Mouse (Mus musculus) mesoderm, embryonic 11.5 days (tissue): ENCODE data around the gene Pdcd1lg2.
A peak's percentile ranks its signal among the peaks of the same experiment; 100 is the strongest.

Experiments
- DNase-seq: peaks from one replicate; pipeline ENCODE4 v3.0.0-alpha.2; 2012; ENCODE audit warnings: low read depth, low spot score

Pdcd1lg2 gene

GRCm38 (mm10) chr19:29469686-29470254 lies 59.1 kb downstream of the Pdcd1lg2 start:
- no peak for DNase-seq

GRCm38 (mm10) chr19:29470652-29471051 lies 59.9 kb downstream of the Pdcd1lg2 start:
- DNase-seq, result peak; percentile 44

GRCm38 (mm10) chr19:29472424-29472823 lies 61.7 kb downstream of the Pdcd1lg2 start:
- no peak for DNase-seq

- DNase-seq, result no peak
Measured at GRCm38 (mm10) chr19:29472946-29473345, 62.2 kb downstream of the Pdcd1lg2 start.

GRCm38 (mm10) chr19:29474803-29475202 lies 64.1 kb downstream of the Pdcd1lg2 start:
- no peak for DNase-seq

GRCm38 (mm10) chr19:29475210-29475620 lies 64.5 kb downstream of the Pdcd1lg2 start:
- no peak for DNase-seq

GRCm38 (mm10) chr19:29478598-29478997 lies 67.9 kb downstream of the Pdcd1lg2 start:
- no peak for DNase-seq

- no peak for DNase-seq
Measured at GRCm38 (mm10) chr19:29481578-29481977, 70.9 kb downstream of the Pdcd1lg2 start.

- no peak for DNase-seq
Measured at GRCm38 (mm10) chr19:29482148-29482547, 71.4 kb downstream of the Pdcd1lg2 start.

GRCm38 (mm10) chr19:29482637-29483036 lies 71.9 kb downstream of the Pdcd1lg2 start:
- DNase-seq, result no peak

GRCm38 (mm10) chr19:29483386-29483785 lies 72.7 kb downstream of the Pdcd1lg2 start:
- DNase-seq, result no peak

GRCm38 (mm10) chr19:29484537-29484936 lies 73.8 kb downstream of the Pdcd1lg2 start:
- DNase-seq, result no peak

GRCm38 (mm10) chr19:29485257-29485948 lies 74.7 kb downstream of the Pdcd1lg2 start:
- no peak for DNase-seq

GRCm38 (mm10) chr19:29486545-29487206 lies 76.0 kb downstream of the Pdcd1lg2 start:
- no peak for DNase-seq

GRCm38 (mm10) chr19:29487326-29488072 lies 76.8 kb downstream of the Pdcd1lg2 start:
- no peak for DNase-seq

- no peak for DNase-seq
Measured at GRCm38 (mm10) chr19:29488073-29488390, 77.3 kb downstream of the Pdcd1lg2 start.

- DNase-seq, result no peak
Measured at GRCm38 (mm10) chr19:29488420-29488819, 77.7 kb downstream of the Pdcd1lg2 start.

- DNase-seq, result no peak
Measured at GRCm38 (mm10) chr19:29489785-29490284, 79.1 kb downstream of the Pdcd1lg2 start.

- no peak for DNase-seq
Measured at GRCm38 (mm10) chr19:29491467-29491866, 80.7 kb downstream of the Pdcd1lg2 start.

- DNase-seq, result no peak
Measured at GRCm38 (mm10) chr19:29494454-29494853, 83.7 kb downstream of the Pdcd1lg2 start.

GRCm38 (mm10) chr19:29496001-29496597 lies 85.4 kb downstream of the Pdcd1lg2 start:
- DNase-seq, result no peak
